Mouse (Mus musculus): ENCODE results near the gene Cyp4f37.
"Not testable (repeated sequence)": the region's sequence is repeated elsewhere in the genome, so short reads cannot be mapped to it uniquely, and the experiment has no call there.

Gene Cyp4f37

DNA sequence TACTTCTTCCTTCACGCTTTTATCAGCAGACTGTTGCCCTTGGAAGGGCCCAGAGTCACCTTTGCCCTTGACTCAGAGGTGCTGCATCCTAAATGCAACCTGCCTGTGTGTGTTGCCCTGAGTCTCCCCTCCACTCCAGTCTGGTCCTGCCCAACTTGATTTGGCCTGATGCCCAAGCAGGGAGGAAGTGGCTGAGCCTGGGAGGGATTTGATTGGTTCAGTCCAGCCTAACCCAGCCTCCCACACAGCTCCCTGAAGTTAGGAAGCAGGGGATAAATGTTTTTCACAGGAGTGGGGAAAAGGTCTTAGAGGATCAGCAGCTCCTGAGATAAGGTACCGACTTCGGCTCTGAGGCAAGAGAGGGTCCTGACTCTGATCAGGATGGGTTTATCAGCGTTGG is at the start of gene Cyp4f37:
Gene Cyp4f37 (plus strand): TSS at position 292 of the 400 bp plus-strand sequence.
- not testable (repeated sequence) for DNase-seq (ENCODE audit: low spot score)

DNA sequence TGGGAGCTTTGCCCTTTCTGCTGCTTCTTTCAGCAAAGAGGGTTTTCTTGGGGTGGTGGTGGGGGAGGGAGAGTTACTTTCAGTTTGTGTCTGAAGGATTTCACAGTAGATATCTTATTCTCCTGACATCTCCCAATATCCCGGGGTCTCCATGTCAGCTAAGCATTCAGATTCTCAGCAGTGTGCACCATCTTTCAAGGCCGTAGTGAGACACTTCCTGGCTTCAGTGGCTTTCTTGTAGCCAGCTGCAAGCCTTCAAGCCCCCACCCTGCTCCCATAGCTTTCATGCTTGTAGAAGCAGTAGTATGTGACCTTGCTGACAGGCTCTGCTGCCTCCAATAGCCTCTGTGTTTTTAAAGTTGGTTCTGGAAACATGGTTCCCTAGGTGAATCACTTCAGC is 47.8 kb upstream of the Cyp4f37 start:
- not testable (repeated sequence) for DNase-seq (ENCODE audit: low spot score)

DNA sequence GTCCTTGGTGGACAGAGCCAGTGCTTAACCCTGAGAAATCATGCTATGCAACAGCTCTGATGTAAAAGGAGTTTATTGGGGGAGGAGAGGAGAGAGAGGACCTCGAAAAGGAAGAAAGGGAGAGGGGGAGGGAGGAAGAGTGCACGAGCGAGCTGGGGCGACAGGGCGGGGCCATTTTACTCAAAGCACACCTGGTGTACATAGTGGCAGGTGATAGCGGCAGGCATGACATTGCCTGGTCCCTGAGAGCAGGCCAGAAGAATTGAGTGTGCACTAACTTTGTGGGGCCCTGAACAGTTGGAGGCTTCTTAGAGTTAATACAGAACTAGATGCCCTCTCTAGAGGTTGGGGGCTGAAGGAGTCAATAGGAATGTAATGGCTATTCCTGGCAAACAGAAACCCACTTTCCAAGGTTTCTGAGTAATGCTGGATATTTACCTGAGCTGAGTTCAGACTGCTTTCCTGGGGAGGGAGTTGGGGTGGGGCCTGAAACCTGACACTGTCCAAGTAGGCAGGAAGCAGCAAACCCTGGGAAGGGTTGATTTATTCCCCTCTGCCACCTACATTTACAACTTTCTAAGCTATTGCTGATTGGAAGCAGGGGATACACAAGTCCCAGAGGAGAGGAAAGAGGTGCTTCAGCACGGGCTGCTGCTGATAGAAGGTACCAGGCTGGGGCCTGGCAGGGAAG is 43.5 kb upstream of the Cyp4f37 start:
- DNase-seq (ENCODE audit: low spot score) = no peak

DNA sequence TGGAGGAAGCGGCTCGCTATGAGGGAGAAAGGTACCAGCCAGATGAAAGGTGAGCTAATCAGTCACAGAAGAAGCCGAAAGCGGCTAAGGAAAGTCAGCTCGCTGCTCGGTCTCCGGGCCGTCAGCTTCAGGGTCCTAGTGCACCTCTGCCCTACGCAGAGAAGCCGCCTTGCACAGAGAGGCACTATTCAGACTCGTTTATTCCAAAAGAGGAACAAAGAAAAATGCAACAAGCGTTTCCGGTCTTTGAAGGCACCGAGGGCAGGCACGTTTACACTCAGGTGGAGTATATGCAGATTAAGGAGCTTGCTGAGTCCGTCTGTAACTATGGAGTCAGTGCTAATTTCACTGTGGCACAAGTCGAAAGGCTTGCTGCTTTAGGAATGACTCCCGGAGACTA is 24.6 kb upstream of the Cyp4f37 start:
- no peak for DNase-seq (ENCODE audit: low spot score)

DNA sequence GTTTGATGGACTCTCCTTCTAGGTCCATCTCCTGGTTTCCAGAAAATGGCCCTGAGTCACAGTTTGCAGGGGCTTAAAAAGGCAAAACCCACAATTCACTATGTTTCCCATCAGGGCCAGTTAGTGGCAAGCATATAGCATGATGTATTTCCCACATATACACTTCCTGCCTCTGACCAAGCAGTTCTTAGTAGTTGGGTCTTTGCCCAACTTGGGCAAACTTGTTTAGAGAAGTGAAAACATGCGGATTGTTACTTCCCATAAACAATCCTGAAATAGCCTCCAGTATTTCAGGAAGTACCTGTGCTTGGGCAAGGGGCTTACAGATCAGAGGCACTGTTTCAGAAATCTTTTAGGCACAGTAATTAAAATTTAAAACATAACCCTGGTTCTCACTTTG is 13.1 kb upstream of the Cyp4f37 start:
- DNase-seq (ENCODE audit: low spot score) = no peak

DNA sequence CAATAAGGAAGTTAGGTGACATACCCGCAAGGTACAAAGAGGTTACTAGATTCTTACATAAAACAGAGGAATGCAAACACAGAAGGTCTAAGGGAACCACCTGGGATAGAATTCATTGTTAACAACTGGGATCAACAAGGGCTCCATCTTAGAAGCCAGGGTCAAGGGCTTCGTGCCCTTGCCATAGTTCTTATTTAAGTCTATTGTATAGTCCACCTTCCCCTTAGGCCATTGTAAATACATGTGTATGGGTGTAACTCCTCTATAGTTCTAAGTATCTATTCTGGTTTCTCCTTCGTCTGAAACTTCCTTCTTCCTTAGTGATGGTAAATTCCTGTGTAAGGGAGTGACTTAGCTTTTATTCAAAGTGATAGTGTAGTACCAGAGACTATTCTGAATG is 10.9 kb upstream of the Cyp4f37 start:
- DNase-seq (ENCODE audit: low spot score) = not testable (repeated sequence)

DNA sequence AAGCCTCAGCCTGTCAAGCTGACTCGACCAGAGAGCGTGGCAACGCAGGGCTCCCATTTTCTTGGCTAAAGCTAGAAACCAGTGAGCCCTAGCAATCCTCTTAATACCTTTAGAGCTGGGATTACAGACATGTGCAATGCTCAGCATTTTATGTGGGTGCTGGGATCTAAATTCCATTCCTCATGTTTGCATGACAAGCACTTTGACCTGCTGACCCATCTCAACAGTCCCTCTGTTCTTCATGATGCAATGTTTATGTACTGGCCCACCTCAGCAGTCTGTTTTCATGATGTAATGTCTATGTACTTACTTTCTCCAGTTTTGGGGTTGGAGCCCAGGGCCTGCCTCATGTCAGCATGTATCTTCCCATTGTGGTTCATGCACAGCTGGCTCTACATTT is 10.2 kb upstream of the Cyp4f37 start:
- no peak for DNase-seq (ENCODE audit: low spot score)

DNA sequence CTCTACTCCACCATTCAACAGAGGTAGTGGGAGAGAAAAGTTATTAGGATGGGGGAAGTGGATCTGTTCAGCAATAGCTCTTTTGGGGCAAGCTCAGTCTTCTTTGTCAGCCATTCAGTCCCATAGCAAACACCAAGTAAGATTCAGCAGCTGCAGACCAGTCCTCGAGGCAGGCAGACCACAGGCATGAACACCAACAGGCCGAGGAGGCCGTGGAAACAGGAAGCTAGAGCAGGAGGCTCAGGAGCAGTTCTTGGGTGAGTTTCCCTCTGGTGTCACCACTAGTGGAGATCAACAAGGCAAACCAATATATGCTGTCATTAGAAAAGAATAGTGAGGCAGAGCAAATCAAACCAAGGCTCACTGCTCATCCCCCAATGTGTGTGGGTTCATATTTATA is 8.7 kb upstream of the Cyp4f37 start:
- no peak for DNase-seq (ENCODE audit: low spot score)

DNA sequence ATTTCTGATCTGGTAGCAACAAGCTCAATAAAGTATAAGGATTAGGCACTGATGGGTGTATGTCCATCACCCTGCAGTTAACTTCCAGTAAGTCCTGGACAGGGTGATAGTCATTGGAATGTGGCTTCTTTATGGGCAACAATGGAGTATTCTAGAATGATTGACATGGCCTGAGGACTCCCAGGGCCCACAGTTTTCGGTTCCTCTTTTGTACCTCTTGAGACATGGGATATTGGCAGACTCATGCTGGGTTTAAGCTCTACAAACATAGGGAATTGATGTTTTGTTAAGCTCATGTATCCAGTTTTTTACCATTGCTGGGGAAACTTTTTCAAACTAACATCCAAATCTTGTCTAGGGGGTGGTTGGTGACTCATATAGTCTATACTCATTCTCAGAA is 3.9 kb upstream of the Cyp4f37 start:
- no peak for DNase-seq (ENCODE audit: low spot score)

DNA sequence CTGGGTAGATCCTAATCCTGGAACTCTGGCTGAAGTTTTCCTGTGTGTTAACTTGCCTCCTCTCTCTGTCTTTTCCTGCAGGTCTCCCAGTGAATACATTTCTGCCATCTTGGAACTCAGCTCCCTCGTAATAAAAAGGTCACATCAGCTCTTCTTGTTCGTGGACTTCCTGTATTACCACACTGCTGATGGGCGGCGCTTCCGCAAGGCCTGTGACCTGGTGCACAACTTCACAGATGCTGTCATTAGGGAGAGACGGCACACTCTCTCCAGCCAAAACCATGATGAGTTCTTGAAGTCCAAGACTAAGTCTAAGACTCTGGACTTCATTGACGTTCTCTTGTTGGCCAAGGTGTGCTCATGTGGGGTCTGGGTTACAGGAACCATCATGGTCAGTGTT is 8.6 kb downstream of the Cyp4f37 start:
- not testable (repeated sequence) for DNase-seq (ENCODE audit: low spot score)

DNA sequence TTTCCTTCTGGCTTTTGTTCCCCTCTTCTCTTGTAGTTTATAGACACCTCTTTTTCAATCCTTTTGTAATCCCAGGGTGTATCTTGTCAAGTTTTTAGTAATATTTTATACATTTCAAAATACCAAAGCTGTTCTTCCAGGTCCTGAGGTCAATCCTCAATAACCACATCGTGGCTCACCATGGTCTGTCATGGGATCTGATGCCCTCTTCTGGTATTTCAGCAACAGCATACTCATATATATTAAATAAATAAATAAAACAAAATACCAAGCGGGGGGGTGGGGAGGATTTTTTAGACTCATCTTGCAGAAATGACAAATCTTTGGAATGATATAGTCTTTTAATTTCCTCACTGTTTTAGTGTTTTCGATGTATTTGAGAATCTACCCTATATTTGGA is 10.8 kb downstream of the Cyp4f37 start:
- no peak for DNase-seq (ENCODE audit: low spot score)

DNA sequence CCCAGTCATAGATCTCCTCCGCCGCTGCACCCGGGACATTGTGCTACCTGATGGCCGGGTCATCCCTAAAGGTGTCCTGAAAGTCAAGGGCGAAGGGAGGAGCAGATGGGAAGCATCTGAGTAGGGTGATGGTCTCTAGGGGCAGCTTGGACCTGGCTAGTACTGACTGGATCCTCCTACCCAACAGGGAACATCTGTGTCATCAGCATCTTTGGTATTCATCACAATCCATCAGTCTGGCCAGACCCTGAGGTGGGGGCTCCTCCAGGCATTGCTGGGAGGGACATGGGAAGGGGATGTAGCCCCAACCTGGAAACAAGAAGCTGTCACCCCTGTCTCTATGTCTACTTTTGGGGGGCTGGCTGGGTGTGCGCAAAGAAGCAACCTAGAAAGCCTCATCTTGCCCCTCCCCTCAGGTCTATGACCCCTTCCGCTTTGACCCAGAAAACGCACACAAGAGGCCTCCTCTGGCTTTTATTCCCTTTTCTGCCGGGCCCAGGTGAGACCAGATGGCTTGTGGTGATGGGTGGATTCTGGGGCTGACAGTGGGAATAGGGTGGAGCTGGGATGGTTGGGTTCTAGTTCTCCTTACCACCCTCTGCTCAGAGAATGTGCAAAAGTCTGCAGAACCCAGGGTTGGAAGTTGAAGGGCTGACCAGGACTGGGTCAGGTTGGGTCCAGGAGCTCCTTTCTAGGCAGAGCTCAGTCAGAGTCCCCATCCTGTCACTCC is 13.3 kb downstream of the Cyp4f37 start:
- DNase-seq (ENCODE audit: low spot score) = not testable (repeated sequence)

DNA sequence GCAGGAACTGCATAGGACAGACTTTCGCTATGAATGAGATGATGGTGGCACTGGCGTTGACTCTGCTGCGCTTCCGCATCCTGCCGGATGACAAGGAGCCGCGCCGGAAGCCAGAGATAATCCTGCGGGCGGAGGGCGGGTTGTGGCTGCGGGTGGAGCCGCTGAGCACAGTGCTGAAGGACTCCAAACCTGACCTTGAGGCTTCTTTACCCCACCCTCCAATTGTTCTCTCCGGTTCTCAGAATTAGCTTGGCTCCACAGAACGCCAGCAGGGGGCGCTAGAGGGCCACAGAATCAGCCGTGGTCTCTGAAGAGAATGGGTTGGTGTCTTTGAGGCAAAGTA is 13.8 kb downstream of the Cyp4f37 start:
- peak; percentile 83 for DNase-seq (ENCODE audit: low spot score)

DNA sequence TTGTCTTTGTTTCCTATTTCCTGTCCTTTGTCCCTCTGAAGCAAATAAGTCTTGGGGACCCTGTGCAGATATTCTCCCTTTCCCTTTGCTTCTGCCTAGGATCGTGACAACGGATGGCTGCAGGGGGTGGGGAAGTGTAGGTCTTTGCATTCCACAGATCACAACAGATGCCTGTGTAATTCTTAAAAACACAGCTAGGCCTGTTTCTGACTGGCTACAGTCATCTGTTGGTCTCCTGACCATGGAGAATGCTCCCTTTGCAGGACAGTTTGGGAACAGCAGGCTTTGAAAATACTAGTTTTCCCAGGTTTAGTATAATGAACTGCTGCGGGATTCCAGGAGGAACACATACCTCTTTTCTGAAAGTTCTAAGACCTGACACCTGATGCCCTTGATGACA is 15.2 kb downstream of the Cyp4f37 start:
- no peak for DNase-seq (ENCODE audit: low spot score)

DNA sequence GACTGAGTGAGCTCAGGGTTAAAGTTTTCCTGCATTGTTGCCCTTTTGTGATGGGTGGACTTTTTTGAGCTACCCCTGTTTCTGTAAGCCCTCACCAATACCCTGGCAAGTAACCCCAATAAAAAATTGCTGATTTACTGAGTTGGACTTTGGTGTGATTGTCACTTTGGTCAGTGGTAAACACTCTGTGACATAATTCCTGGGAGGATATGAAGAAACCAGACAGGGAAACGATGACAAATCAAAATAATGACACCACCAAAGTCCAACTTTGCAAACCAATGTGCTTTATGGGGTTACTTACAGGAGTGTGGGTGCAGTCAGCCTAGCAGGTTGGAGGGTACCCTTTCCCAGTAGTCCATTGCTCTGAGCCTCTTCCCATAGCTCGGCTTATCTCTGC is 16.0 kb downstream of the Cyp4f37 start:
- no peak for DNase-seq (ENCODE audit: low spot score)

DNA sequence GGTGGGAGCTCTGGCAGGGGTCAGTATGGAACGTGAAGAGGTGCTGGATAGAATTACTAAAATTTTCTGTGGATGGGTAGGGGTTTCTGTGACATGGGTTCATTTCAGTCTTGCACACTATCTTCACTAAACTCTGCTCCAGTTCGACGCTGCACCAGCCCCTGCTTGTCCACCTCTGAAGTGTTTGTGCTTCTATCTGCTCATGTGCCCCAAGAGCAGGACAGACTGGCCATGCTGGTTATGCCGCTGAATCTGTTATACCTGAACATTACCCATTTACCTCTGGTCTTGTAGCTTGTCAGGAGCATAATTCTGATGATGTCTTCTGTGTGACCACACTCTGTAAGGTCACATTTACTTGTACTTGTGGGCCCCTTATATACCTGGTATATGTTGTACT is 25.5 kb downstream of the Cyp4f37 start:
- DNase-seq (ENCODE audit: low spot score) = no peak

DNA sequence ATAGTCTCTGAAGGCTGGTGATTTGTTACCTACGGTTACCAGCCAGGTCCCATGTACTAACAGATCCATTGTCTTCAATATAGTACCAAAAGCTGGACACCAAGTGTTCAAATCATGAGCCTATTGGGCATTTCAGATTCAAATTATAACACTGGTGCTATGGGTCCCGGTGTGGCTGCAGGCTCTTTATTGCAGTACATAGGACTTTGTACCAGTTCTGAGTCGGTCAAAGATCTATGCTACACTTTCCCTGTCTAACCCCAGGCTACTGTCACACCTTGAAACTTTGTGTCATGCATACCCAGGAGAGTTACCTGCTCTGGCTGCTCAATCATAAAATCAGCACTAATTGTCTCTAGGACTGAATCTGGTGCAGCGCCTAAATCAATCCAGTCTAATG is 32.8 kb downstream of the Cyp4f37 start:
- no peak for DNase-seq (ENCODE audit: low spot score)

DNA sequence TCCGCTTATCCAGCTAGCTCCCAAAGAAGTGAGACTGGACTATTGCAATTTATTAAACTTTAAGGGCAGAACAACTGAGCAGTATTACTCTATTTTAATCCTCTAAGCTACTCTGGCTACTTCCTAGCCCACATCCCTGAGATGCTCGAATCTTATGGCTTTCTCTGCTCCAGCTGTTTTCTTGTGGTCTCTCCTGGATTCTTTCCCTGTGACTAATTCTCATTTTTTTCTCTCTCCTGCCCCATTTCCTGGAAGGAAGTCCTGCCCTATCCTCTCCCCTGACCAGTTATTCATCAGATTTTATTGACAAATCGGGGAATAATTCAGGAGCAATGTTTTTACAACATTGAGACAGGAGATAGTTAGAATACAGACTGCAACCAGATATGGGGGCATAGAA is 35.9 kb downstream of the Cyp4f37 start:
- no peak for DNase-seq (ENCODE audit: low spot score)

DNA sequence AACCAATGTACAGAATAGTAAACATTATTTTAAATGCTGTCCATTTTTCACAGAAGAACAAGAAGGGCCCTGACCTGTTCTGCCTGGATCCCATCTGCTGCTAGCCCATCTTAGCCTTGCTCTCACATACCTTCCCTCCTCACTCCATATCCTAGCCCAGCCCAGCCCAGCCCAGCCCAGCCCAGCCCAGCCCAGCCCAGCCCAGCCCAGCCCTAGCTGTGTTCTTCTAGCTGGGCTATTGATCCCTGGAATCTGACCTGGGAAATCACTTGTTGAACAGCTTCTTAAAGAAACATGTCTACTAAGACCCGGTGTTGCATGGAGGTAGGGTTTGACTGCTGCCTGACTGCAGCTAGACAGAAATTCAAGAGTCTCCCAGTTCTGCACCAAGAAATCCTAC is 37.1 kb downstream of the Cyp4f37 start:
- no peak for DNase-seq (ENCODE audit: low spot score)

DNA sequence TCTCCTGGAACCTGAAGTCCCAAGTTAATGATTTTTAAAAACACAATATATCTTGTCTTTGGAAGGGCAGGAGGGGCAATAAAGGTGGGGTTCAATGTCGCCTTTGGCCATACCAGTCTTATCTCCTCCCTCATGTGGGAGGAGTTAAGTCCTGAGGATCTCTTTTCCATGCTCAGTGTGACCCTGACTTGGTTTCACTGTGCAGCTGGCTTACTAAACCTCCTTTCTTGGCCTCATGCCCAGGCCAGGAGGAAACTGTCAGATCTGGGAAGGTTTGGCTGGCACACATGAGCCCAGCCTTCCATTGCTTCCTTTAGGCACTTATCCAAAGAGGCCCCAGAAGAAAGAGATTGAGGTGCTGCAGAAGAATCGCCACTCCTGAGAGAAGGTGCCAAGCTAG is 37.6 kb downstream of the Cyp4f37 start, which contains the start of gene Cyp4f40:
Gene Cyp4f40 (plus strand): TSS at position 189 of the 400 bp plus-strand sequence.
- DNase-seq (ENCODE audit: low spot score) = peak; percentile 38

DNA sequence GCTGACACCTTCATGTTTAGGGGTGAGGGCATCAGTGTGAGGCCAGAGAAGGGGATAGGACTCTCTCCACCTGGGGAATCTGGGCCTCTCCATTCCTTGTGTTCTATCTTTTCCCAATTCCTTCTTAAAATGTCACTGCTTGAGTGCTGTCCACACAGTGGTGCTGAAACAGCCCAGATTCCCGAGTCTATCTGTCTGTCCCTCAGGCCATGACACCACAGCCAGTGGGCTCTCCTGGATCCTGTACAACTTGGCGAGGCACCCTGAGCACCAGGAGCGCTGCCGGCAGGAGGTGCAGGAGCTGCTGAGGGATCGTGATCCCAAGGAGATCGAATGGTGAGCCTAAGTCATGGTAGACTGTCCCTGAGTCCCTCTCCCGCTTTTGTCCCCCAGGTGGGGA is 52.9 kb downstream of the Cyp4f37 start:
- no peak for DNase-seq (ENCODE audit: low spot score)

DNA sequence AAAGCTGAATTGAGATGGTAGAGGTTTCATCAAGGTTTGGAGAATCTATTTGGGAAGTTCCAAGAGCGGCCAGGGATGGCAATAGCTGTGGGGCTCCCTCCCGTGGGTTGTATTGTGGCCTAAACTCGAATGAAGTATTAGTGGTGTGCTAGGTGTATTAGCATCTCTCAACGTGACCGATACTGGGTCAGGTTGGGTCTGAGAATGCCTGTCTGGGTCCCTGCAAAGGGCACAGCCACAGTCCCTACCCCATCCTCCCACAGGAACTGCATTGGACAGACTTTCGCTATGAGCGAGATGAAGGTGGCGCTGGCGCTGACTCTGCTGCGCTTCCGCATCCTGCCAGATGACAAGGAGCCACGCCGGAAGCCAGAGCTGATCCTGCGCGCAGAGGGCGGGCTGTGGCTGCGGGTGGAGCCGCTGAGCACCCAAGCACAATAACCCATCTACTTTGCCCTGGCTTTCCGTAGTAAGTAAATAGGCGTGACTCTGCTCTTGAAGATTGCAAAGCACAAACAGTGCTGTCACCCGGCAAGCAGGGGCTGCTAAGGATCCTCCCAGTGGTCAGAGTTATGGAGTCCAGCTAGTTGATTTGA is 55.0 kb downstream of the Cyp4f37 start:
- DNase-seq (ENCODE audit: low spot score) = no peak

DNA sequence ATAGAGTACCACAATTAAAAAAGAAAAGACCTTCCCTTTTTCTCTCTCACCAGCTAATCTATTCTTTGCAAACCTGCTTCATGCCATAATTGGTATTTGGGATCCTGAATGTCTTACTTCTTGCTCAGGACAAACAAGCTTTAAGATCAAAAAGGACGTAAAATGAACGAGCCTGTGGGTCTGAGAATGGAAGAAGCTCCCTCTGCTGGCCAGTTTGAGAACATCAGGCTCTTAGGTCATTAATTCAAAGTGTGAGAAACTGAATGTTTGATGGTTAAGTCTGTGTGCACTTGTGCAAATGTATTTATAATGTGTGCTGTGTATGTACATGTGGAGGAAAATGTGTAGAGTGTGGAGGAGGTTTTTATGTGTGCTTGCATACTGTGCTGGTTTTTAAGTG is 59.3 kb downstream of the Cyp4f37 start:
- no peak for DNase-seq (ENCODE audit: low spot score)

All from ovary, postnatal 36 days (tissue).